Mouse (Mus musculus): ENCODE measurements around the gene Bcap29. TPM values are rescaled to one million over a fixed set of nuclear protein-coding genes. Genes with fewer than 3 reads are reported as not detected.

The Bcap29 gene
- total and polyA plus RNA-seq, 3 experiments, result 31.4 to 128 (median 104) TPM

- dilution Hi-C loops (cut with MboI; ENCODE audit: extremely low pct_ligation_motif_present, extremely low pct_unique_long_range_greater_than_20kb, low sequenced_read_pairs) (no loop called here), in situ Hi-C loops (cut with MboI; ENCODE audit: low pct_ligation_motif_present, low pct_unique_long_range_greater_than_20kb, low sequenced_read_pairs) (no loop called here)
- H3K79me2 ChIP-seq (replicated peaks; ENCODE audit: control insufficient read depth, extremely low read depth, insufficient read depth, poor library complexity, severe bottlenecking), result no peaks in the 10 kb centered on the region
- no peak overlapping the region for H3K9ac ChIP-seq (ENCODE audit: insufficient read depth, low read depth)
- H3K36me3 ChIP-seq (replicated peaks in 1 of 2; ENCODE audit: control insufficient read depth in 1 of 2, insufficient read depth in 1 of 2, low read length in 1 of 2), result peaks cover 34 to 68% of the 10 kb centered on the region in 2 experiments
- TF ChIP-seq ZMIZ1 (IDR thresholded peaks at IDR 0.05; ENCODE audit: low read depth, low read length), result no peak
- TF ChIP-seq MAZ (IDR thresholded peaks at IDR 0.05; ENCODE audit: low read depth, low read length), result no peak
- TF ChIP-seq TCF12 (IDR thresholded peaks at IDR 0.05; ENCODE audit: low read depth, low read length), result no peak
- TF ChIP-seq EP300 (IDR thresholded peaks at IDR 0.05; ENCODE audit: low read length), result no peak
- TF ChIP-seq SMC3 (IDR thresholded peaks at IDR 0.05; ENCODE audit: low read depth, low read length), result no peak
- no peak for TF ChIP-seq NRF1 (IDR thresholded peaks at IDR 0.05; ENCODE audit: low read depth, low read length)
- TF ChIP-seq BHLHE40 (IDR thresholded peaks at IDR 0.05; ENCODE audit: low read depth, low read length), result no peak
- no peak for TF ChIP-seq ELF1 (IDR thresholded peaks at IDR 0.05; ENCODE audit: low read depth, low read length)
- H3K4me2 ChIP-seq (ENCODE audit: insufficient read depth, low read depth, poor library complexity, severe bottlenecking), result no peak overlapping the region
- H3K27ac ChIP-seq (ENCODE audit: insufficient read depth, low read depth), result no peak overlapping the region
- DNase-seq (ENCODE audit: extremely low read depth), result no peak
- no peaks in the 10 kb centered on the region for H3K27me3 ChIP-seq (replicated peaks)
- H3K9me3 ChIP-seq (replicated peaks; ENCODE audit: low read length), result no peaks in the 10 kb centered on the region
- H3K4me1 ChIP-seq (ENCODE audit: control insufficient read depth in 1 of 2, insufficient read depth in 2 of 2), result peaks cover 0 to 8% of the 10 kb centered on the region in 2 experiments; a peak in 1 of 4 replicates
- no peak overlapping the region for H3K4me3 ChIP-seq (replicated peaks in 1 of 3; ENCODE audit: low read depth in 2 of 3, low read length in 2 of 3, poor library complexity in 1 of 3)
Measured at GRCm38 (mm10) chr12:31594296-31594695, 40.2 kb downstream of the Bcap29 start.

GRCm38 (mm10) chr12:31592011-31592410, 42.4 kb downstream of the Bcap29 start:
- no peak overlapping the region for H3K4me3 ChIP-seq (replicated peaks in 1 of 3; ENCODE audit: low read depth in 2 of 3, low read length in 2 of 3, poor library complexity in 1 of 3)
- in situ Hi-C loops (cut with MboI; ENCODE audit: low pct_ligation_motif_present, low pct_unique_long_range_greater_than_20kb, low sequenced_read_pairs) (no loop called here), dilution Hi-C loops (cut with MboI; ENCODE audit: extremely low pct_ligation_motif_present, extremely low pct_unique_long_range_greater_than_20kb, low sequenced_read_pairs) (no loop called here)
- TF ChIP-seq ZNF384 (IDR thresholded peaks at IDR 0.05; ENCODE audit: low read depth, low read length), result no peak
- TF ChIP-seq ELF1 (IDR thresholded peaks at IDR 0.05; ENCODE audit: low read depth, low read length), result no peak
- no peak for TF ChIP-seq IRF4 (IDR thresholded peaks at IDR 0.05; ENCODE audit: low read depth, low read length)
- no peak for TF ChIP-seq CHD1 (IDR thresholded peaks at IDR 0.05; ENCODE audit: low read depth, low read length)
- TF ChIP-seq GABPA (IDR thresholded peaks at IDR 0.05; ENCODE audit: insufficient replicate concordance, low read depth, low read length), result no peak
- TF ChIP-seq BHLHE40 (IDR thresholded peaks at IDR 0.05; ENCODE audit: low read depth, low read length), result no peak
- no peak for TF ChIP-seq ZMIZ1 (IDR thresholded peaks at IDR 0.05; ENCODE audit: low read depth, low read length)
- no peak for TF ChIP-seq HCFC1 (IDR thresholded peaks at IDR 0.05; ENCODE audit: low read depth, low read length)
- TF ChIP-seq KAT2A (IDR thresholded peaks at IDR 0.05; ENCODE audit: insufficient replicate concordance, low read length), result no peak
- no peak for TF ChIP-seq CTCF (conservative IDR thresholded peaks at IDR 0.05 in 1 of 2, IDR thresholded peaks at IDR 0.05 in 1 of 2; ENCODE audit: low read depth in 2 of 2, low read length in 2 of 2)
- no peak for TF ChIP-seq TBP (conservative IDR thresholded peaks at IDR 0.05; ENCODE audit: low read depth, low read length)
- TF ChIP-seq MYC (IDR thresholded peaks at IDR 0.05; ENCODE audit: low read depth, low read length), result no peak
- TF ChIP-seq MAFK (IDR thresholded peaks at IDR 0.05; ENCODE audit: insufficient replicate concordance, low read length), result no peak
- no peak for TF ChIP-seq EP300 (IDR thresholded peaks at IDR 0.05; ENCODE audit: low read length)
- H3K9me3 ChIP-seq (replicated peaks; ENCODE audit: low read length), result peaks cover 2% of the 10 kb centered on the region
- no peak overlapping the region for H3K9ac ChIP-seq (ENCODE audit: insufficient read depth, low read depth)
- DNase-seq (ENCODE audit: extremely low read depth), result no peak
- no peak overlapping the region for H3K27ac ChIP-seq (ENCODE audit: insufficient read depth, low read depth)
- H3K79me2 ChIP-seq (replicated peaks; ENCODE audit: control insufficient read depth, extremely low read depth, insufficient read depth, poor library complexity, severe bottlenecking), result no peaks in the 10 kb centered on the region
- H3K36me3 ChIP-seq (replicated peaks in 1 of 2; ENCODE audit: control insufficient read depth in 1 of 2, insufficient read depth in 1 of 2, low read length in 1 of 2), result peaks cover 27 to 50% of the 10 kb centered on the region in 2 experiments
- H3K4me1 ChIP-seq (ENCODE audit: control insufficient read depth in 1 of 2, insufficient read depth in 2 of 2), result peaks cover 0 to 10% of the 10 kb centered on the region in 2 experiments; a peak in 2 of 4 replicates
- no peak overlapping the region for H3K4me2 ChIP-seq (ENCODE audit: insufficient read depth, low read depth, poor library complexity, severe bottlenecking)
- no peaks in the 10 kb centered on the region for H3K27me3 ChIP-seq (replicated peaks)
